Mouse (Mus musculus) 3134 (cell line): ENCODE data around the gene Slc30a5.
A peak's percentile ranks its signal among the peaks of the same experiment; 100 is the strongest.
"Not testable (repeated sequence)": the region's sequence is repeated elsewhere in the genome, so short reads cannot be mapped to it uniquely, and the experiment has no call there.

Experiments
- DNase-seq: peaks from one replicate; pipeline ENCODE4 v3.0.0-alpha.2; 2011; ENCODE audit warnings: low spot score; ENCODE audit not compliant: insufficient read length; ENCODE audit errors: extremely low read depth

Slc30a5 gene

DNA sequence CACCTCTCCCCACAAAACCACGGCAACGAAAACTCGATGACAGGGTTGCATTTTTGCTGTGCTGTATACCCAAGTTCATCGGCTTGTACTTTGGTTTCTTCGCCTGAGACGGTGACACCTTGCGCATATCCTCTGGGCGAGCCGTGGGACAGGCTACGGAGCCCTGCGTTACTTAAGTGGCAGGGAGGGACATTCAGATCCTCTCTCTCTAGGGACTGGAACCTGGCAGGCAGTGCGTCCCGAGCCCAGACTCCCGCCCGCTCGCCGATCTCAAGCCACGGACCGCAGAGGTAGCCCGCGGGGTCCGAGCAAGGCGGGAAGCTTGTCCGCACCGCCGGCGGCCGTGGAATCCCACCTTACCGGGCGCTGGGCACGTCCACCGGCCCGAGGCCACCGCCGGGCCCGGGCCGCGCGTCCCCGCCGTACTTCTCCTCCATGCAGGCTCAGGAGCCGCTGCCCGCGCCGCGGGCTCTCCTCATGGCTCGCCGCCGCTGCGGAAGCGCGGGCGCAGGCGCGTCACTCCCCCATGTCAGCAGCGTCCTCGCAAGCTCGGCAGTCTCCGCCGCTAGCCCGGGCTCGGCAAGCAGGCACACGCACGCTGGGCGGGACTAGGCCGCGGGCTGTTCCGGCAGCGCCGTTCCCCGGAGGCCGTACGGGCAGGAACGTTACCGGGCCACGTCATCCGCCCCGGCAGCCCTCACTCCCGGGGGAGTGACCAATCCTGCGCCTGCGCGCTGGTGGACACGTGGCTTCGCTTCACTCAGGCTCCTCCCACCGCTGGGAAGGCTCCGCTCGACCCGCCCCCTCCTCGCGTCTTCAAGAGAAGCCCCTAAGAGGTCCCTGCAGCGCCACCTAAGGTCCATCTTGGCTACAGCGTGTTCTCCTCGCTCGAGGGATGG lies at the start of gene Slc30a5:
Gene Slc30a5 (minus strand): TSS at position 687 of the 899 bp plus-strand sequence.
- DNase-seq: peak; percentile 99

DNA sequence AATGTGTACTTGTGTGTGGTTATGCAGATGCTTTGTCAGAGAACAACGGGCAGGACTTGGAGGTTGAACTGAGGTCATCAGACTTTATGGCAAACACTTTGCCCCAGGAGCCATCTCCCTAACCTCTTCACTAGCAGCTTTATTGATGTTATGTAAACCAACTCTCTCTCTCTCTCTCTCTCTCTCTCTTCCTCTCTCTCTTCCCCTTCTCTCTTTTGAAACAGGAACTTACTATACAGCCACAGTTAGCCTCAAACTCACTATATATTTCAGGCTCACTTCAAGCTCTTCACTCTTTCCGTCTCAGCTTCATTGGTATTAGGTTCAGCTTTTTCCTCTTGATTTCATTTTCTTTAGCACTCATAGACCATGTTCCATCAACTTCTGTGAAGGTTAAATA lies 48.7 kb upstream of the Slc30a5 start:
- DNase-seq: no peak

DNA sequence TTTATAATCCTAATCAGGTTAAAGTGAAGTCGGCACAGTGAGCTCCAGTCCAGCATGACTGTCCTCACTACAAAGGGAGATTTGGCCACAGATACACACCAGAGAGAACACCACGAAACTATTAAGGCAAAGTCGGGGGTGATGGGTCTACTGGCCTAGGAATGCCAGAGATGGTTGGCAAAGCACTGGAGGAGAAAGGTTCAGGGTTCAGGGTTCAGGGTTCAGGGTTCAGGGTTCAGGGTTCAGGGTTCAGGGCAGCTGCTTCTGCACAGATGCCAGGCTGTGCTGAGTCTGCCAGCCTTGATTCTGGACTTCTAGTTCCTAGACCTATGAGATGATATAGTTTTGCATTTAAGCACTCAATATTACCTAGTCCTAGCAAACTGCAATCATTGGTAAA lies 46.6 kb upstream of the Slc30a5 start:
- no peak for DNase-seq

GRCm38 (mm10) chr13:100879326-100879725 lies 46.1 kb upstream of the Slc30a5 start:
- no peak for DNase-seq

DNA sequence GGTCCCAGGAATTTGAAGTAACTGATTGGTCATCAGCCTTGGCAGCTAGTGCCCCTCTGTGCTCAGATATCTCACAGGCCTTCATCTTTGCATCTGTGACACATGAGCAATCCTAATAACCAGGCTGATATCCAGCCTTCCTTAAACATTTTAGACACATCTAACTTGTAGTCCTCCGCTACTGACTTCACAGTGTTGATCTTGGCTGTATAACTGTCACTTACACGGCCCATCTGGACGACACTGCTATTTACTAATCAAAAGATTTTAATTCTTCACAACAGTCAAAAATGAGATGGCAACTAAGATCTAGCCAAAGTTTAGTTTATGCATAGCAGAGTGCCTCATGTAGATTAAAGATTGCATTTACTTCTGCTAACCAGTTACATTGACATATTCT lies 45.0 kb upstream of the Slc30a5 start:
- no peak for DNase-seq

GRCm38 (mm10) chr13:100877703-100878102 lies 44.5 kb upstream of the Slc30a5 start:
- no peak for DNase-seq

DNA sequence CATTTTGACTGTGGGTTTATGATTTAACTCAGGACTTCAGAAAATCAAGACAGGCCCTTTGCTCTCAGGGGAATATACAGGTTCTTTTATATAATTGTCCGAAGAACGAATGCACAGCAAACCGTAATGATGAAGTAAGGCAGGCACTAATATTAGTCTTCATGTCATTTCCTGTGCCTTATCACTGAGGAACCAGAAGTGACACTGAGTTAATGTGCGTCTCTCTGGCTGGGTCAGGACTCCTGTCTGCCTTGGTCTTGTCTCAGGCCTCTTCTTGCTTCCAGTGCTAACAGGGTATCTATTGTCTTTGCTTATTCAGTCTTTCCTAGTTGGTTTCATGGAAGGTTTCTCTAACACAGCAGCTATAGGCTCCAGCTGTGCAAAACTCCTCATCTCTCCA lies 41.9 kb upstream of the Slc30a5 start:
- no peak for DNase-seq

DNA sequence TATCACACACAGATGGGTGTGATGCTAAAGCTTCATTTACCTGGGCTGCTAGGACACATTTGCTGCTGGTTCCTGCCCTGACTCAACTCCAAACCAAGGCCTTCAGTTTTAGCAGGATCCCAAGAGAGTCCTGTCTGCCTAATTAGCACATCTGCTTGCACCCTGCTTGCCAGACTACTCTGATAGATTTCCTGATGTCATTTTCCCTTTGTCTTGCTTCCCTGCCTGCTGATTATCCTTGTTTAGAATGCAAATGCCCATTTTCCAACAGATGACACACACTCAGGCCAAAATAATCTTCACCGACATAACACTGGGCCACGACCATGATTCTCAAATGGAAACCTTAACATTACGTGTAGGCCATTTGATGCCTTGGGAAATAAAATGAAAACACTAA lies 41.4 kb upstream of the Slc30a5 start:
- DNase-seq: no peak

DNA sequence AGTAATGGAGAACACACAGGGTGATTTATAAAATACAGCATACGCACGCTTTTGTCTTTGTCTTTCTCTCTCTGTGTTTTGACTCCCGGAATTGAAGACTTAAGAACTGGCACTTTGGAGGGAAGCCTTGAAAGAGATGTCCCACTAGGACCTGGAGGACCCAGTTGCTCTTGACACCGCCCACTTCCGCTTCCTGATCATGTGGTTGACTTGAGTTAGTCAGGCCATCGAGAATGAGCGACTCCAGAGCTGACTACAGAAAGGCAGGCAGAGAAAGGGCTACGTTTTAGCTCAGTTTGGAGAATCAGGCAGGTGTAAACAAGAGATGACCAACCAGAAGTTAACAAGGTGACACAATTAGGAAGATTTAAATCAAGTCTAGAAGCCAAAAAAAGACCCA lies 40.3 kb upstream of the Slc30a5 start:
- no peak for DNase-seq

DNA sequence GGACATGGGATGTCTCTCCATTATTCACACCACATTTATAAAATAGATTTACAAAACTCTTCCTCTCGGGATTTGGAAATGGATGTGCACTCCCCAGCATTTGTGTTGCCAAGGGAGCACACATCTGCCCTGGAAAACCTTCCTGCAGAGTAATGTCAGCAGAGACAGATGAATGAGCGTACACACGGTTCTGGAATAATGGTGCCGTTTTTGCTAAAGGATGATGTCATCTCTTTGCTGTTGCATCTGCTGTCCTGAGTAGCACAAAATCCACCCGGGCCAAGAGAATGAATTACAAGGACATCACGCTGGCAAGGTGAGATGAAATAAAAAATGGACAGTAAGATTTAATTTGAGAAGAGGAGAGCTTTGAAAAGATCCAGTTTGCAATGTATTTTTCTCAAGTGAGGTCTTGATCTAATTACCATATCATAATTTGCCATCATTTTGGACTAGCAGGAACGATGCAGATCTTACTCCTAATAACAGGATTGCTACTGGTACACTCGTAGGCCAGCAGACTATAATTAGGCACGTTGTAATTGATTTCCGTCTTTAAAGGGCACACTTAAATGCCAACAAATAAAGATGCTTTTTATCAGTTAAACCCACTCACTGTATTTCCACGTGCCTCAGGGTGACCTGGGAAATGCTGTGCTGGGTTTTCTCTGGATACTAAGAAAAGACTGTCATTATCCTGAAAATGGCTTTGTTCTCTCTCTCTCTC lies 38.4 kb upstream of the Slc30a5 start:
- DNase-seq: no peak

DNA sequence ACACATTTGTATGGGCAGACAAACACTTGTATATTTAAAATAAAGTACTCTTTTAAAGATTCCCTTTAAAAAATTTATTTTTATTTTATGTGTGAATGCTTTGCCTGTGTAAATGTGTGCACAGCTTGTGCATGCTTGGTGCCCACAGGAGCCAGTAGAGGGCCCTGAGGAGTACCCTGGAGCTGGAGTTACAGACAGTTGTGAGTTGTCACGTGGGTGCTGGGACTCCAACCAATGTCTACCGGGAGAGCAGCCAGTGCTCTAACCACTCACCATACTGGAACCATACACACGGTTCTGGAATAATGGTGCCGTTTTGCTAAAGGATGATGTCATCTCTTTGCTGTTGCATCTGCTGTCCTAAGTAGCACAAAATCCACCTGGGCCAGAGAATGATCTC lies 36.6 kb upstream of the Slc30a5 start:
- DNase-seq: no peak

- no peak for DNase-seq
Observed at GRCm38 (mm10) chr13:100866311-100866710, 33.1 kb upstream of the Slc30a5 start.

DNA sequence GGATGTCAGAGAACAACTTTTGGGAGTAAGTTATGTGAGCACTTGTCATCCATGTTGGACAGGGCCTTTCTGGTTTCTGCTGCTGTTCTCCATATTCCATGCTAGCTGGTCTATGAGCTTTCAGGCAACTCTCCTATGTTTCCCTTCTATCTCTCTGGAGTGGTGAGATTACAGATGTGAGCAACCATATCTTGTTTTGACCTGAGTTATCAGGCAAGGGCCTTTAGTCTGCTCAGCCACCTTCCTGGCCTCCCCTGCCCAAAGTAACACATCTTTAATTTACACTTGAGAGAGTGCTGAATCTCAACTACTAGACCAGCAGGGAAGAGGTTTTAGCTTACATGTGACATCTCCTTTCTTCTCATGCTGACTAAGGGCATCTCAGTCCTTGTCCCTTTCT lies 32.5 kb upstream of the Slc30a5 start:
- no peak for DNase-seq

DNA sequence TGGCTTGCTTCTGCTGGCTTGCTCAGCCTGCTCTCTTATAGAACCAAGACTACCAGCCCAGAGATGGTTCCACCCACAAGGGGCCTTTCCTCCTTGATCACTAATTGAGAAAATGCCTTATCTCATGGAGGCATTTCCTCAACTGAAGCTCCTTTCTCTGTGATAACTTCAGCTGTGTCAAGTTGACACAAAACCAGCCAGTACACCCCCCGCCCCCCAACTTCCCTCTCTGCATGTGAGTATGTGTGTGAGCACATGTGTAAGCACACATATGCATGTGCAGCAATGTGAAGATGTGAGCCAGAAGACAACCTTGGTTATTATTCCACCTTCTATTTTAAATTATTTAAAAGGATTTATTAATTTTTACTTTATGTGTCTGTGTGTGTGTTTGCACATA lies 30.7 kb upstream of the Slc30a5 start:
- DNase-seq: not testable (repeated sequence)

- DNase-seq: no peak
Observed at GRCm38 (mm10) chr13:100859117-100859516, 25.9 kb upstream of the Slc30a5 start.

- peak; percentile 10 for DNase-seq
Observed at GRCm38 (mm10) chr13:100854174-100854573, 20.9 kb upstream of the Slc30a5 start.

DNA sequence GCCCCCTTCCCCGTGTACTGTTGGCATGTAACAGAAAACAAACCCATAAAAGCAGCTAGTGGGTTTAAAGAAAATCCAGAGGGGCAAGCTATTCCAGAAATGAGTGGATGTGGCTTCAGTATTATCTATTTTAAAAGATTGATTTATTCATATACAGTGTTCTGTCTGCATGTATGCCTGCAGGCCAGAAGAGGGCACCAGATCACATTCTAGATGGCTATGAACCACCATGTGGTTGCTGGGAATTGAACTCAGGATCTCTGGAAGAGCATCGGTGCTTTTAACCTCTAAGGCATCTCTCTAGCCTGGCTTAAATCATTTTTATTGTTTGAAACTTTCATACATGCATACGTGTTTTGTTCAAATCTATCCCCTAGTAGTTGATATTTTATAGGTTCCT lies 19.9 kb upstream of the Slc30a5 start:
- no peak for DNase-seq

DNA sequence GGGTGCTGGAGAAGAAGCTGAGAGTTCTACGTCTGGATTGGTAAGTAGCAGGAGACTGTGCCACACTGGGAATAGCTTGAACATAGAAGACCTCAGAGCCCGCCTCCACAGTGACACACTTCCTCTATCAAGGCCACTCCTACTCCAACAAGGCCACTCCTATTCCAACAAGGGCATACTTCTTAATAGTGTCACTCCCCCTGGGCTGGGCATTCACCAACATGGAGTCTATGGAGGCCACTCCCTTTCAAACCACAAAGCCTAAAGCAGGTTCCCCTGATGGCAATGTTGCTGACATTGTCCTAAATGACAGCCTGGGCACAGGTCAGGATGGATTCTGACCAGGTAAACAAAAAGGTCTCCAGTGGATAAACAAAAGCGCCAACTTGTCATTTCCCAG lies 15.9 kb upstream of the Slc30a5 start:
- DNase-seq: no peak

DNA sequence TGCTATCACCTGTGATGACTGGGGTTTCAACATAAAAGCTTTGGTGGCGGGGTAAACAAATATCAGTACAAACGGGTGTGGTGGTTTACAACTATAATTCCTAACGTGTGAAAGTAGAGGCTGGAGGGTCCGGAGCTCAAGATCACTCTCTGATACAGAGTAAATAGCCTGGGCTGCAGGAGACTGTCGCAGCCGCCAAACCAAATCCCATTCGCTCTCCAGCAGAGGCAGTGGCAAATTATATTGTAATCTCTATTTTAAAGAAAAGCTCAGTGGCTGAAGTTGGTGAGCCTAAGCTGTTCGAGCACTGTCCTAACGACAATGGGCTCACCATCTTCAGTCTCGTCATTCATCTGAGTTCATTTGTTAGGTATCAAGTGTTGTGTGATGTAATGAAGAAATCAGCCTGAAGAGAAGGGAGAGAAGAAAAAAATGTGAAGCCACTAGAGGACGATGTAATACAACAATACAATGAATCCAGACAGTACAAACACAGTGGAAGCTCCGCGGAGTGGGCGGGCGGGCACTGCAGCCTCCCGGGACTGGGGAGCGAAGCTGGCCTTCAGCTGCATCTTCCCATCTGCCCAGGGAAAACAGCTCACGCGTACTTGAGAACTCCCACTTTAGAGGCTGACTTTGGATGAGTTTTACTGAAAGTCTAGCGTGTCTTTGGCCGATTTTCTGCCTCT lies 13.8 kb upstream of the Slc30a5 start:
- DNase-seq: no peak

DNA sequence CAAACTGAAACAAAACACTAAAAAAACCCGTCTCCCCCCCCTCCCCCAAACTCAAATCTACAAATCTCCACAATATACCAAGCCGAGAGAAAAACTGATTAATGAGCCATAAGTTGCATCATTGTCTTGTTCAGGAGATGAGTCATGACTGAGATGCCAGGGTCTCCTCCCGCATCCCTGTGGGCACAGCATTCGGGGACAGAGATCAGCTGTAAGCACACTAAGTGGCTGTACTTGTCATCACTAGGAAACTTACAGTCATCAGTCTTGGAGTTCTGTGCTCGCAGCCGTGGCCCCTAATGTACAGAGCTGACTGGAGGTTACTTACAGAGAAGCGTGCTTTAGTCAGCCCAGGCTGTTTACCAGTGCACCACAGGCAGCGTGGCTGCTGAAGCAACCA lies 13.0 kb upstream of the Slc30a5 start:
- DNase-seq: peak; percentile 12

GRCm38 (mm10) chr13:100843944-100844343 lies 10.7 kb upstream of the Slc30a5 start:
- no peak for DNase-seq
